ENCODE assay signal across 12 mouse cellular contexts in genomic region chr3:116836681-116837475, GRCm38 (mm10). TPM values are rescaled to one million over a fixed set of nuclear protein-coding genes. Genes with fewer than 3 reads are reported as not detected.
DNase-seq lines count a peak whose midpoint lies in the region; ATAC-seq and TF ChIP-seq lines count a peak whose summit lies in the region.
"Had no signal": no experiment of that assay in that cellular context is flagged by ENCODE, and none has a peak within 500 bp of the region (broad histone marks: within the 10 kb centered on the region; RNA-seq: fewer than 3 reads in every experiment).

No protein-coding gene starts in this region.

- peaks cover 10% of the 10 kb centered on the region; the same call in 1 of the 2 replicates for H3K4me1 ChIP-seq in heart, embryonic 10.5 days
- H3K4me1 ChIP-seq in heart, embryonic 11.5 days (ENCODE audit: control insufficient read depth, insufficient read depth, low read length): no peaks in the 10 kb centered on the region
- H3K4me1 ChIP-seq in midbrain, postnatal 0 days (ENCODE audit: insufficient read depth, low read length): no peaks in the 10 kb centered on the region
- H3K4me1 ChIP-seq in midbrain, embryonic 11.5 days (ENCODE audit: control insufficient read depth, insufficient read depth, low read length): no peaks in the 10 kb centered on the region
- no peaks in the 10 kb centered on the region for H3K4me1 ChIP-seq in ES-Bruce4 (ENCODE audit: control insufficient read depth, insufficient read depth, low read length)
- H3K4me1 ChIP-seq in embryonic facial prominence, embryonic 10.5 days: peaks cover 4% of the 10 kb centered on the region; the same call in 1 of the 2 replicates
- H3K4me1 ChIP-seq: embryonic facial prominence, embryonic 13.5 days; hindbrain, embryonic 13.5 days had no signal

- no peak overlapping the region for H3K9ac ChIP-seq in heart, embryonic 11.5 days (ENCODE audit: low read depth, low read length)
- H3K9ac ChIP-seq in midbrain, postnatal 0 days (replicated peaks; ENCODE audit: low read length, poor library complexity, severe bottlenecking): no peak overlapping the region
- no peak overlapping the region for H3K9ac ChIP-seq in midbrain, embryonic 11.5 days (ENCODE audit: low read length)
- H3K9ac ChIP-seq in ES-Bruce4 (ENCODE audit: low read depth, poor library complexity, severe bottlenecking): peak overlapping the region; percentile 55
- H3K9ac ChIP-seq: heart, embryonic 12.5 days had no signal

- TF ChIP-seq CTCF in midbrain, postnatal 0 days (IDR thresholded peaks at IDR 0.05): no peak
- no peak for TF ChIP-seq CTCF in ES-Bruce4 (IDR thresholded peaks at IDR 0.05; ENCODE audit: low read depth, low read length)

- no peaks in the 10 kb centered on the region for H3K27me3 ChIP-seq in heart, embryonic 10.5 days (ENCODE audit: insufficient read depth, poor library complexity, severe bottlenecking)
- H3K27me3 ChIP-seq in heart, embryonic 11.5 days (ENCODE audit: control insufficient read depth, insufficient read depth, low read length): no peaks in the 10 kb centered on the region
- H3K27me3 ChIP-seq in midbrain, postnatal 0 days (ENCODE audit: insufficient read depth, low read length): no peaks in the 10 kb centered on the region
- no peaks in the 10 kb centered on the region for H3K27me3 ChIP-seq in midbrain, embryonic 11.5 days (ENCODE audit: control insufficient read depth, insufficient read depth, low read length)
- H3K27me3 ChIP-seq in ES-Bruce4 (ENCODE audit: control insufficient read depth, insufficient read depth, low read length, poor library complexity, severe bottlenecking): no peaks in the 10 kb centered on the region
- no peaks in the 10 kb centered on the region for H3K27me3 ChIP-seq in embryonic facial prominence, embryonic 10.5 days (replicated peaks; ENCODE audit: low read depth, poor library complexity, severe bottlenecking)
- H3K27me3 ChIP-seq: embryonic facial prominence, embryonic 13.5 days; forebrain, embryonic 13.5 days; heart, embryonic 12.5 days; hindbrain, embryonic 13.5 days had no signal

- no peak for TF ChIP-seq POLR2A in ES-Bruce4 (IDR thresholded peaks at IDR 0.05; ENCODE audit: insufficient read depth, low read length)

- H3K4me2 ChIP-seq in heart, embryonic 11.5 days: no peak overlapping the region
- no peak overlapping the region for H3K4me2 ChIP-seq in midbrain, postnatal 0 days (ENCODE audit: low read depth, low read length, poor library complexity, severe bottlenecking)
- H3K4me2 ChIP-seq in midbrain, embryonic 11.5 days: no peak overlapping the region

- TF ChIP-seq EP300 in ES-Bruce4 (IDR thresholded peaks at IDR 0.05; ENCODE audit: insufficient read depth, low read depth, low read length): no peak

- peak; percentile 58 for DNase-seq in heart, embryonic 10.5 days (ENCODE audit: low spot score)
- no peak for DNase-seq in midbrain, postnatal 0 days (ENCODE audit: low spot score)
- DNase-seq in midbrain, embryonic 11.5 days (ENCODE audit: low spot score, missing footprints): no peak
- DNase-seq in ZHBTc4 (ENCODE audit: low read depth, low spot score): peak; percentile 24
- no peak for DNase-seq in embryonic facial prominence, embryonic 10.5 days (ENCODE audit: low spot score)

- H3K4me3 ChIP-seq in heart, embryonic 10.5 days: no peak overlapping the region
- H3K4me3 ChIP-seq in heart, embryonic 11.5 days (ENCODE audit: low read depth, low read length): no peak overlapping the region
- H3K4me3 ChIP-seq in midbrain, postnatal 0 days (ENCODE audit: low read depth, low read length): no peak overlapping the region
- no peak overlapping the region for H3K4me3 ChIP-seq in midbrain, embryonic 11.5 days (ENCODE audit: low read depth, low read length)
- peak overlapping the region; percentile 40 for H3K4me3 ChIP-seq in ES-Bruce4 (ENCODE audit: low read depth, low read length)
- H3K4me3 ChIP-seq in embryonic facial prominence, embryonic 10.5 days: no peak overlapping the region

- H3K9me3 ChIP-seq in heart, embryonic 10.5 days: no peaks in the 10 kb centered on the region
- H3K9me3 ChIP-seq in heart, embryonic 11.5 days (replicated peaks; ENCODE audit: control insufficient read depth, low read length): no peaks in the 10 kb centered on the region
- H3K9me3 ChIP-seq in midbrain, postnatal 0 days (ENCODE audit: low read length): no peaks in the 10 kb centered on the region
- H3K9me3 ChIP-seq in midbrain, embryonic 11.5 days (ENCODE audit: control insufficient read depth, low read length): no peaks in the 10 kb centered on the region
- H3K9me3 ChIP-seq in ES-Bruce4 (replicated peaks; ENCODE audit: control insufficient read depth, insufficient read depth, low read length, poor library complexity, severe bottlenecking): no peaks in the 10 kb centered on the region
- H3K9me3 ChIP-seq in embryonic facial prominence, embryonic 10.5 days: no peaks in the 10 kb centered on the region
- H3K9me3 ChIP-seq: embryonic facial prominence, embryonic 13.5 days; forebrain, embryonic 13.5 days; heart, embryonic 12.5 days; hindbrain, embryonic 13.5 days had no signal

- peak overlapping the region; percentile 69; the same call in 1 of the 2 replicates for H3K27ac ChIP-seq in heart, embryonic 10.5 days
- no peak overlapping the region for H3K27ac ChIP-seq in heart, embryonic 11.5 days (ENCODE audit: low read depth, low read length)
- 0 out of 2 replicates have a peak overlapping the region, but pooled peaks have one; percentile 3 for H3K27ac ChIP-seq in midbrain, postnatal 0 days (ENCODE audit: low read depth, low read length)
- H3K27ac ChIP-seq in midbrain, embryonic 11.5 days (ENCODE audit: low read depth, low read length): no peak overlapping the region
- H3K27ac ChIP-seq in ES-Bruce4 (ENCODE audit: insufficient read depth, low read length): no peak overlapping the region
- H3K27ac ChIP-seq in embryonic facial prominence, embryonic 10.5 days (replicated peaks): no peak overlapping the region
- H3K27ac ChIP-seq: embryonic facial prominence, embryonic 13.5 days; forebrain, embryonic 13.5 days; hindbrain, embryonic 13.5 days; hindbrain, postnatal 0 days had no signal

- ATAC-seq in heart, embryonic 11.5 days (replicated peaks; ENCODE audit: insufficient number of reproducible peaks, low FRiP score, low TSS enrichment): no peak
- no peak for ATAC-seq in midbrain, postnatal 0 days (ENCODE audit: low FRiP score)
- no peak for ATAC-seq in midbrain, embryonic 11.5 days (ENCODE audit: low FRiP score)

- H3K36me3 ChIP-seq in heart, embryonic 10.5 days: no peaks in the 10 kb centered on the region
- H3K36me3 ChIP-seq in heart, embryonic 11.5 days (ENCODE audit: control insufficient read depth, insufficient read depth, low read length): no peaks in the 10 kb centered on the region
- H3K36me3 ChIP-seq in midbrain, postnatal 0 days (ENCODE audit: insufficient read depth, low read length): no peaks in the 10 kb centered on the region
- no peaks in the 10 kb centered on the region for H3K36me3 ChIP-seq in midbrain, embryonic 11.5 days (ENCODE audit: control insufficient read depth, insufficient read depth, low read length)
- H3K36me3 ChIP-seq in ES-Bruce4 (ENCODE audit: control insufficient read depth, insufficient read depth, low read length, poor library complexity, severe bottlenecking): no peaks in the 10 kb centered on the region
- no peaks in the 10 kb centered on the region for H3K36me3 ChIP-seq in embryonic facial prominence, embryonic 10.5 days (replicated peaks)
- H3K36me3 ChIP-seq: embryonic facial prominence, embryonic 13.5 days; heart, embryonic 12.5 days; hindbrain, embryonic 13.5 days had no signal

- 81% methylated on average over 23 of the region's 23 CpGs for WGBS in heart, embryonic 10.5 days
- WGBS in heart, embryonic 11.5 days (ENCODE audit: insufficient replicate concordance): 76% methylated on average over 23 of the region's 23 CpGs
- WGBS in midbrain, postnatal 0 days: 81% methylated on average over 23 of the region's 23 CpGs
- 79% methylated on average over 23 of the region's 23 CpGs for WGBS in midbrain, embryonic 11.5 days
- 84% methylated on average over 23 of the region's 23 CpGs for WGBS in embryonic facial prominence, embryonic 10.5 days

RNA-seq across cellular contexts. Expression of gene Frrs1, which starts 22.4 kb away (rescaled TPM):
- 24.8 and 32.7 TPM in 2 replicates for polyA plus RNA-seq in heart, embryonic 10.5 days (2016; fragmentation: Nextera tagmentation; extraction: Ambion mirVana)
- polyA plus RNA-seq in heart, embryonic 11.5 days (2014; fragmentation: Nextera tagmentation; extraction: Ambion mirVana): 26.7 and 26.8 TPM in 2 replicates
- 3.8 and 7.3 TPM in 2 replicates for total RNA-seq in midbrain, postnatal 0 days (2014; rRNA removed)
- polyA plus RNA-seq in midbrain, postnatal 0 days (2015; fragmentation: Nextera tagmentation; extraction: Ambion mirVana): 5.6 and 7.0 TPM in 2 replicates
- polyA plus RNA-seq in midbrain, embryonic 11.5 days (2014; fragmentation: Nextera tagmentation; extraction: Ambion mirVana): 7.8 and 8.5 TPM in 2 replicates
- polyA plus RNA-seq in ES-Bruce4 (2011; ENCODE audit: insufficient read depth, insufficient read length, low read depth, missing spikeins): 60.3 and 65.0 TPM in 2 replicates
- 13.8 and 15.1 TPM in 2 replicates for polyA plus RNA-seq in embryonic facial prominence, embryonic 10.5 days (2016; fragmentation: Nextera tagmentation; extraction: Ambion mirVana)

RNA-seq across cellular contexts. Expression of gene Agl, which starts 28.9 kb away (rescaled TPM):
- 30.7 and 47.2 TPM in 2 replicates for polyA plus RNA-seq in heart, embryonic 10.5 days (2016; fragmentation: Nextera tagmentation; extraction: Ambion mirVana)
- polyA plus RNA-seq in heart, embryonic 11.5 days (2014; fragmentation: Nextera tagmentation; extraction: Ambion mirVana): 49.2 and 55.8 TPM in 2 replicates
- total RNA-seq in midbrain, postnatal 0 days (2014; rRNA removed): 18.9 and 19.6 TPM in 2 replicates
- 8.9 and 12.5 TPM in 2 replicates for polyA plus RNA-seq in midbrain, postnatal 0 days (2015; fragmentation: Nextera tagmentation; extraction: Ambion mirVana)
- polyA plus RNA-seq in midbrain, embryonic 11.5 days (2014; fragmentation: Nextera tagmentation; extraction: Ambion mirVana): 11.3 and 14.1 TPM in 2 replicates
- 15.2 and 15.8 TPM in 2 replicates for polyA plus RNA-seq in ES-Bruce4 (2011; ENCODE audit: insufficient read depth, insufficient read length, low read depth, missing spikeins)
- polyA plus RNA-seq in embryonic facial prominence, embryonic 10.5 days (2016; fragmentation: Nextera tagmentation; extraction: Ambion mirVana): 9.9 and 10.2 TPM in 2 replicates

Comparison
In these comparisons a context has a peak if more than half of its experiments do, and no peak if none do; other contexts are left out.
1. H3K27ac ChIP-seq: peak in heart, embryonic 10.5 days (single experiment) and midbrain, postnatal 0 days (single experiment); none in heart, embryonic 11.5 days (single experiment), midbrain, embryonic 11.5 days (single experiment), ES-Bruce4 (single experiment) and embryonic facial prominence, embryonic 10.5 days (single experiment).
2. DNase-seq: peak in heart, embryonic 10.5 days (single experiment) and ZHBTc4 (single experiment); none in midbrain, postnatal 0 days (single experiment), midbrain, embryonic 11.5 days (single experiment) and embryonic facial prominence, embryonic 10.5 days (single experiment).